Mouse (Mus musculus): ENCODE results near the gene Pakap.

Gene Pakap

GRCm38 (mm10) chr4:57632386-57632785, 64.4 kb downstream of the Pakap start:
- no peak for DNase-seq

- DNase-seq, result no peak
These were observed 65.1 kb downstream of the Pakap start for GRCm38 (mm10) chr4:57633052-57633451.

- no peak for DNase-seq
These were observed 67.0 kb downstream of the Pakap start for GRCm38 (mm10) chr4:57634956-57635355.

- no peak for DNase-seq
These were observed 69.0 kb downstream of the Pakap start for GRCm38 (mm10) chr4:57636782-57637482.

- no peak for DNase-seq
These were observed 69.8 kb downstream of the Pakap start for GRCm38 (mm10) chr4:57637636-57638386.

GRCm38 (mm10) chr4:57638941-57639340, 71.0 kb downstream of the Pakap start:
- peak; percentile 11 for DNase-seq

- DNase-seq, result no peak
These were observed 72.2 kb downstream of the Pakap start for GRCm38 (mm10) chr4:57640222-57640621.

- DNase-seq, result no peak
These were observed 73.0 kb downstream of the Pakap start for GRCm38 (mm10) chr4:57640971-57641370.

- no peak for DNase-seq
These were observed 83.0 kb downstream of the Pakap start for GRCm38 (mm10) chr4:57650994-57651393.

- DNase-seq, result no peak
These were observed 83.6 kb downstream of the Pakap start for GRCm38 (mm10) chr4:57651547-57651946.

- no peak for DNase-seq
These were observed 84.4 kb downstream of the Pakap start for GRCm38 (mm10) chr4:57652185-57652904.

- DNase-seq, result no peak
These were observed 88.0 kb downstream of the Pakap start for GRCm38 (mm10) chr4:57655966-57656365.

GRCm38 (mm10) chr4:57656388-57656787, 88.4 kb downstream of the Pakap start:
- peak; percentile 29 for DNase-seq

- no peak for DNase-seq
These were observed 88.9 kb downstream of the Pakap start for GRCm38 (mm10) chr4:57656861-57657260.

GRCm38 (mm10) chr4:57660470-57660869, 92.5 kb downstream of the Pakap start:
- peak; percentile 34 for DNase-seq

GRCm38 (mm10) chr4:57666101-57666500, 98.1 kb downstream of the Pakap start:
- no peak for DNase-seq

GRCm38 (mm10) chr4:57670813-57671469, 103.0 kb downstream of the Pakap start:
- DNase-seq, result no peak

- DNase-seq, result no peak
These were observed 104.6 kb downstream of the Pakap start for GRCm38 (mm10) chr4:57672541-57672940.

GRCm38 (mm10) chr4:57672996-57673906, 105.3 kb downstream of the Pakap start:
- peak; percentile 74 for DNase-seq

- no peak for DNase-seq
These were observed 106.4 kb downstream of the Pakap start for GRCm38 (mm10) chr4:57674351-57674750.

GRCm38 (mm10) chr4:57675387-57675786, 107.4 kb downstream of the Pakap start:
- no peak for DNase-seq

- DNase-seq, result no peak
These were observed 109.9 kb downstream of the Pakap start for GRCm38 (mm10) chr4:57677916-57678315.
